Mouse (Mus musculus) ES-E14 (cell line): Measurements from ENCODE around the gene Gbf1.

Experiments used
- CHD2 ChIP-seq: IDR thresholded peaks from 2 replicates; pipeline ENCODE4 v1.6.1; 2014; ENCODE audit warnings: mild to moderate bottlenecking, low read depth, low read length, inconsistent platforms
- HCFC1 ChIP-seq: IDR thresholded peaks from 2 replicates; pipeline ENCODE4 v1.6.1; 2012; ENCODE audit warnings: low read length, inconsistent platforms, borderline replicate concordance; ENCODE audit not compliant: insufficient read depth
- MAFK ChIP-seq: IDR thresholded peaks from 2 replicates; pipeline ENCODE4 v1.6.1; 2014; ENCODE audit warnings: mild to moderate bottlenecking, low read depth, low read length, inconsistent platforms; ENCODE audit not compliant: insufficient read depth
- ZC3H11A ChIP-seq: IDR thresholded peaks from 2 replicates; pipeline ENCODE4 v1.6.1; 2012; ENCODE audit warnings: low read depth, mild to moderate bottlenecking, inconsistent platforms, low read length, borderline replicate concordance
- ZNF384 ChIP-seq: IDR thresholded peaks from 2 replicates; pipeline ENCODE4 v1.6.1; 2012; ENCODE audit warnings: low read depth, low read length, inconsistent platforms

GRCm38 (mm10) chr19:46321101-46321943 lies 169.0 kb downstream of the Gbf1 start:
- TF ChIP-seq CHD2: no peak
- no peak for TF ChIP-seq ZNF384
- TF ChIP-seq MAFK: no peak
- TF ChIP-seq HCFC1: no peak
- TF ChIP-seq ZC3H11A: no peak
